Mouse (Mus musculus) stomach, postnatal 0 days (tissue): Measurements from ENCODE around the gene Cnih2. TPM values are rescaled to one million over a fixed set of nuclear protein-coding genes. Genes with fewer than 3 reads are reported as not detected.

Experiments
- ATAC-seq: fragments of 200-750 bp; cut with Nextera tagmentation; 2 replicates; pipeline ENCODE4 v1.8.0; 2017; ENCODE audit not compliant: low FRiP score, low TSS enrichment
- DNase-seq: peaks from one replicate; pipeline ENCODE4 v3.0.0-alpha.2; 2016; ENCODE audit warnings: low spot score
- H3K27ac ChIP-seq: fragments of 300-500 bp; sonication (generic); replicated peaks from 2 replicates; pipeline ENCODE4 v1.5.1; 2014; ENCODE audit warnings: mild to moderate bottlenecking, control low read depth
- H3K27me3 ChIP-seq: fragments of 300-500 bp; sonication (generic); 2 replicates; pipeline ENCODE4 v1.6.1; 2014; ENCODE audit warnings: low read length; ENCODE audit not compliant: control insufficient read depth, insufficient read depth
- H3K36me3 ChIP-seq: fragments of 300-500 bp; sonication (generic); 2 replicates; pipeline ENCODE4 v1.6.1; 2014; ENCODE audit warnings: low read length, mixed read lengths; ENCODE audit not compliant: control insufficient read depth, insufficient read depth
- H3K4me1 ChIP-seq: fragments of 300-500 bp; sonication (generic); replicated peaks from 2 replicates; pipeline ENCODE4 v1.6.1; 2014; ENCODE audit warnings: antibody characterized with exemption; ENCODE audit not compliant: control insufficient read depth, insufficient read depth
- H3K4me2 ChIP-seq: fragments of 300-500 bp; sonication (generic); replicated peaks from 2 replicates; pipeline ENCODE4 v1.6.1; 2014; ENCODE audit warnings: low read depth, mild to moderate bottlenecking, control low read depth, moderate library complexity
- H3K4me3 ChIP-seq: fragments of 300-500 bp; sonication (generic); 2 replicates; pipeline ENCODE4 v1.5.1; 2014; ENCODE audit warnings: low read depth, low read length, control low read depth
- H3K9ac ChIP-seq: fragments of 300-500 bp; sonication (generic); 2 replicates; pipeline ENCODE4 v1.6.1; 2014; ENCODE audit warnings: mild to moderate bottlenecking, low read length, control low read depth, mixed read lengths
- H3K9me3 ChIP-seq: fragments of 300-500 bp; sonication (generic); 2 replicates; pipeline ENCODE4 v1.6.1; 2016; ENCODE audit warnings: low read length; ENCODE audit not compliant: control insufficient read depth
- CTCF ChIP-seq: IDR thresholded peaks from 2 replicates; pipeline ENCODE4 v1.5.1; 2016; ENCODE audit warnings: antibody characterized with exemption, low read depth, mild to moderate bottlenecking, moderate library complexity
- EP300 ChIP-seq: optimal IDR thresholded peaks from 2 replicates; pipeline ENCODE3; 2016; ENCODE audit warnings: antibody characterized with exemption
- WGBS: fragments of 180-500 bp; shearing (Covaris S2); extraction: QIAGEN DNeasy Blood & Tissue Kit; methylation state at CpG from one replicate; pipeline ENCODE4 v1.1.7; 2014; 5-methylcytosine and 5-hydroxymethylcytosine counted together
- polyA plus RNA-seq: library from polyadenylated mRNA; unstranded; fragments of >200 nt; fragmentation: Nextera tagmentation; extraction: Ambion mirVana; gene quantifications from 2 replicates; pipeline ENCODE4 v1.2.1, GENCODE M21; 2015

Gene Cnih2
- polyA plus RNA-seq, 1 experiment from 2014 or later: 5.6 TPM

GRCm38 (mm10) chr19:5097521-5098362 is 579 bp downstream of the Cnih2 start:
- Histone ChIP-seq H3K4me3 (peak overlapping the region; percentile 44), H3K4me1 (0 out of 2 replicates have a peak, but pooled peaks cover 5% of the 10 kb centered on the region), H3K27me3 (no peaks in the 10 kb centered on the region), H3K9ac (peak overlapping the region; percentile 67), H3K27ac (no peak overlapping the region), H3K36me3 (peaks cover 27% of the 10 kb centered on the region), H3K9me3 (no peaks in the 10 kb centered on the region), H3K4me2 (peak overlapping the region; percentile 89)
- DNase-seq: peak; percentile 20
- TF ChIP-seq CTCF (no peak), EP300 (no peak)
- no peak for ATAC-seq
- WGBS: 4% methylated on average over 23 of the region's 31 CpGs

GRCm38 (mm10) chr19:5095887-5096474 is 2.3 kb downstream of the Cnih2 start:
- Histone ChIP-seq H3K4me1 (0 out of 2 replicates have a peak, but pooled peaks cover 5% of the 10 kb centered on the region), H3K27ac (no peak overlapping the region), H3K9ac (no peak overlapping the region), H3K36me3 (peaks cover 27% of the 10 kb centered on the region), H3K9me3 (no peaks in the 10 kb centered on the region), H3K27me3 (no peaks in the 10 kb centered on the region), H3K4me3 (no peak overlapping the region), H3K4me2 (no peak overlapping the region)
- ATAC-seq (no peak), DNase-seq (peak; percentile 24)
- TF ChIP-seq EP300: no peak
- no peak for TF ChIP-seq CTCF
- 11% methylated on average over 9 of the region's 9 CpGs for WGBS

GRCm38 (mm10) chr19:5094746-5095417 is 3.4 kb downstream of the Cnih2 start:
- Histone ChIP-seq H3K27ac (no peak overlapping the region), H3K4me2 (no peak overlapping the region), H3K9ac (no peak overlapping the region), H3K36me3 (peaks cover 21% of the 10 kb centered on the region), H3K27me3 (no peaks in the 10 kb centered on the region), H3K9me3 (no peaks in the 10 kb centered on the region), H3K4me1 (0 out of 2 replicates have a peak, but pooled peaks cover 5% of the 10 kb centered on the region), H3K4me3 (no peak overlapping the region)
- DNase-seq (no peak), ATAC-seq (no peak)
- 43% methylated on average over 11 of the region's 11 CpGs for WGBS
- TF ChIP-seq EP300: no peak
- TF ChIP-seq CTCF: no peak

GRCm38 (mm10) chr19:5094243-5094632 is 4.1 kb downstream of the Cnih2 start:
- peaks cover 18% of the 10 kb centered on the region for H3K36me3 ChIP-seq
- ATAC-seq (peak; percentile 58), DNase-seq (peak; percentile 96)
- H3K9ac ChIP-seq: no peak overlapping the region
- no peak overlapping the region for H3K4me2 ChIP-seq
- H3K4me3 ChIP-seq: no peak overlapping the region
- TF ChIP-seq CTCF (peak; percentile 96), EP300 (no peak)
- H3K9me3 ChIP-seq: no peaks in the 10 kb centered on the region
- peaks cover 6% of the 10 kb centered on the region; the same call in 1 of the 2 replicates for H3K4me1 ChIP-seq
- under 1% methylated on average over 21 of the region's 21 CpGs for WGBS
- no peak overlapping the region for H3K27ac ChIP-seq
- H3K27me3 ChIP-seq: no peaks in the 10 kb centered on the region

GRCm38 (mm10) chr19:5093481-5094242 is 4.7 kb downstream of the Cnih2 start:
- no peak overlapping the region for H3K4me3 ChIP-seq
- H3K9me3 ChIP-seq: no peaks in the 10 kb centered on the region
- no peaks in the 10 kb centered on the region for H3K27me3 ChIP-seq
- peaks cover 8% of the 10 kb centered on the region; the same call in 1 of the 2 replicates for H3K4me1 ChIP-seq
- 76% methylated on average over 12 of the region's 12 CpGs for WGBS
- H3K27ac ChIP-seq: no peak overlapping the region
- no peak for TF ChIP-seq EP300
- no peak for TF ChIP-seq CTCF
- no peak overlapping the region for H3K4me2 ChIP-seq
- peaks cover 18% of the 10 kb centered on the region for H3K36me3 ChIP-seq
- ATAC-seq: no peak
- H3K9ac ChIP-seq: no peak overlapping the region
- DNase-seq: no peak
